Mouse (Mus musculus): ENCODE results near the gene Slco2a1.

Slco2a1 gene

DNA sequence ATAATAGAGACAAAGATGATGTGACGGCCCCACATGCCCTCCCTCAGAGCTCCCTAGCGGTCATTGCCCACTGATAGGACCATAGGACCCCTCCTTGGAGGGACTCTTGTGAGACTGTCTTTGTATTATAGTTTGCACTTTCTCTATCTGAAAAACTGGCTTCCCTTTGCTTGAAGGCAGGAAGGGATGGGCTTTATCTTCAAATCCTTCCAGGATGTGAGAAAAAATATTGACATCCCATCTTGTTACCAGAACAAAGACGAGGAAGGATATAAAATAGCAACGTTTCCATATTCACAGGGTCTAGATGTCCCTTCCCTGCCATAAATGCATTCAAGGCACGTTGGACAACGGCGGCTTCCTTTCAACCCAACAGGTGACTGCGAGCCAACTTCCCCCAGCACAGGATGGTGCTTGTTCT, 48.5 kb downstream of the Slco2a1 start:
- DNase-seq (ENCODE audit: low read depth) = no peak

DNA sequence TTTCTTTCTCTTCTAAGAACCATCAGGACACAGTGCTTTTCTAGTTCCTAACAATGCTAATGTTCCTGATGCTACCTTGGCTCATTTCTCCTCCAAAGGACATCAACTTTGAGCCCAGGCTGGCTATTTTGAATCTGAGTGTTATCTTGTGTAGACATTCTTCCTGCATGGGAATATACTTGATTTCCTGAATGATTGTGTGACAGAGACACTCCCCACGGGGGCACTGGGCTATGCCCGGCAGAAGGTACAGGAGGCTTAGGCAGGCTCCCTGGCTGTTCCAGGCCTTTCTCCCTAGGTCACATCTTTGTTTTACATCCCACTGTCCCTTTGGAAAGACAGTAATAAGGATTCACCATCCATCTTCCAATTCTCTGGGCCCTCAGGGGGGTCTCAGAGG, 49.8 kb downstream of the Slco2a1 start:
- DNase-seq (ENCODE audit: low read depth) = no peak

DNA sequence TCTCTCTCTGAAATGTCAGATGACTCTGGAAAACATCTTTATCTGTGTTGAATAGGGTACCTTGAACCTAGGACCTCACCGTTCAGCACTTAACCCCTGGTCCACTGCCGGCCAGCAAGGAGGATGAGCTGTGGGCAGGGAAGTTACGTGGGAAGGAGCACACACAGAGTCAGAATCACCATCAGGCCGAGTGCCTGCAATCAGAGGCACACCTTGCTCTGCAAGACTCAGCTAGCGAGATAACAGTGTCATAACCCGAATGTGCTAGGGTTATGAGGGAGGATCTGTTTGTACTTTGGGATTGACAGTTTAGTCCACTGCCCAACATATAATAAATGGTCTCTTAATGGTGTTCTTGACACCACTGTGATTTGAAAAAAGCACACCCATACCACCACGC, 50.2 kb downstream of the Slco2a1 start:
- no peak for DNase-seq (ENCODE audit: low read depth)

DNA sequence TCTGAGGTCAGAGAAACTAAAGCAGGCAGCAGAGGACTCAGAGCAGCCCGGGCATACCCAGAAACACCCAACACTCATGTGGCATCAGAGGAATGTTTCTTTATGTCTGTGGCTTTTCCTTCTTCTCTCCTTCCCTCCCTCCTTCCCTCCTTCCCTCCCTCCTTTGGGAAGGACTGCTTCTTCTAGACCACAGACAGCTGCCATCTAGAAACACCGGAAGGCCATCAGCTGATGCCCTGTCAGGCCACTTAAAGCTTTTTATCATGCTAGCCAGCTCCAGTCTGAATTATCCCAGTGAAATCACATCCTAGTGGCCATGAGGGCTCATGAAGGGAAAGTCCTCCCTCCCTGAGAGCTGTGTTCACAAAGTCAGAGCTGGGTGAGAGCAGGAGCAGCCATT, 52.1 kb downstream of the Slco2a1 start:
- no peak for DNase-seq (ENCODE audit: low read depth)

DNA sequence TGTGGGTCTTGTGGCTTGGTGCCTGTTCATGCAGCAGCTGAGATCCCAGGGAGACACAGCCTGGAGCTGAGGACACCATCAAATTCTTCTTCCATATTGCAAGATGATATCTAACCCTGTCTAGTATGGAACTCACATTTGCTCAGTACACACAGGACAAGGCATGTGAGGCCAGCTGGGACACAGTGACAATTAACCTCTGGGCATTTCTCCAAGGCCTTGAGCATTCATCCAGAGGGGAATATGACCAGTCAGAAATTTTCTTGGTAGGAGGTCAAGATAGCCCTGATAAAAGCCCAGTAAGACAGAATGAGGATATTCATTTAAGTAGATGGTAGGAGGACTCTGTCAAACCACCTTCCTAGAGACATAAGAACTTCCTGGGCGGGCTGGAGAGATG, 56.9 kb downstream of the Slco2a1 start:
- DNase-seq (ENCODE audit: low read depth) = no peak

DNA sequence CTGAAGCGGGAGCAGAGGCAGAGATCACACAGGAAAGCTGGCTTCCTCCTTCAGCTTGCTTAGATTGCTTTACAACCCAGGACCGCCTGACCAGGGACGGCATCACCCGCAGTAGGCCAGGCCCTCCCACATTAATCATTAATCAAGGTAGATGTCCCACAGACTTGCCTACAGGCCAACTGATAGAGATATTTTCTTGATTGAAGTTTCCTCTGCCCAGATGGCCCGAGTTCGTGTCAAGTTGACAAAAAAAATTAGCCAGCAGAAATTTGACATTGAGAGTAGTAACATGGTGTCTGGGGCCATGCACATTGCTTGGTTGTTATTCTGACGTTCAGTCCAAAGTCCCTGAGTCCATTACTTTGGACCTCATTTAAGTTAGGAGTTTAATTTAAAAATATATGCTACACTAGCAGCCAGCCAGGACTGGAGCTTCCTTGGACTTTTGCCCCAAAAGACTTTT, 60.6 kb downstream of the Slco2a1 start:
- no peak for DNase-seq (ENCODE audit: low read depth)

DNA sequence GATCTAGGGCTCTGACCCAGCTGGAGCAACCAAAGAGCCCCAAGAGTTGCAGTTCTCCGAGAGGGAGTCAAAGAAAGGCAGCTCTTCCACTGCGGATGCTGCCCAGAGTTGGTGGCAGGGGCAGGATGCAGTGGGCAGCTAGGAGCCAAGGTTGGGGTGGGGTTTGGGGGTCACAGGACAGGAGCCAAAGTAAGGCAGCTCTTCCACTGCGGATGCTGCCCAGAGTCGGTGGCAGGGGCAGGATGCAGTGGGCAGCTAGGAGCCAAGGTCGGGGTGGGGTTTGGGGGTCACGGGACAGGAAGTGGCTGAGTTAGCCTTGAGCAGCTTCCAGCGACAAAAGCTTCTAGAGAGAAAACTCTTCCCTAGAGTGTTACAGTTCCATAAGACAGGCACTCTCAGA, 65.3 kb downstream of the Slco2a1 start:
- no peak for DNase-seq (ENCODE audit: low read depth)

DNA sequence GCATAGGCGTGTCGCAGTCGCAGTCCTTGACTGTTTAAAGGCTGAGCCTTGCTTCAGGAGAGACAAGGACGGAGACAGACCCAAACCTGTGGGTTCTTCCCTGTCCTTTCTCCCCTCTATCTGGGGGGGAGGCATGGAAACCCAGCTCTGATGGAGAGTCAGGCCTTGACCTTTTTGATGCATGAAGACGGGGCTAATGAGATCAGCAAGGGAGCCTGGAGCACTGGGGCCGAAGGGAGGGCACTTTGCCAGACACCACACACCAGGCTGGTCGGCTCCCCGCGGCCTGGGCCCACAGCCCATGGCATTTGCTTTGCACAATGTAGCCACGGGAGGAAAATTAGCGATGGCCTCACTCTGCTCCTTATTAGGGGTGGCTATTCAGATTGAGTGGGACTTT, 66.5 kb downstream of the Slco2a1 start:
- no peak for DNase-seq (ENCODE audit: low read depth)

DNA sequence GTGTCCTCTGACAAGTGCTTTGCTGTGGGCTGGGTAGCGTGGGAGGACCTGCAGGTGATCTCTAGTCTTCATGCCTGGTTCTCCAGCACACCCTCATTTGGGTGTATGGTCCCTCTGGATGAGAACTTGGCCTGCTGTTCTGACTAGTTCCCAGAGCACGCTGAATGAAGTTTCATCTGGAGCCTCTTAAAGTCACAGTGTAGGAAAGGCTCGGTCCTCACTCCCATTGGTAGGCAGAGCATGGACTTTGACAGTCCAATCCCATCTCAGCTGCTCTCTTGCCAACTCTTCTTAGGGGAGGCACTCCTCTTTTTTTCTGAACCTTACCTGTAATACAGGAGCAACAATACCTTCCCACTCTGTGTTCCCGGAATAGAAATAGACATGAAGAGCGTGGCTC, 67.7 kb downstream of the Slco2a1 start:
- DNase-seq (ENCODE audit: low read depth) = no peak

DNA sequence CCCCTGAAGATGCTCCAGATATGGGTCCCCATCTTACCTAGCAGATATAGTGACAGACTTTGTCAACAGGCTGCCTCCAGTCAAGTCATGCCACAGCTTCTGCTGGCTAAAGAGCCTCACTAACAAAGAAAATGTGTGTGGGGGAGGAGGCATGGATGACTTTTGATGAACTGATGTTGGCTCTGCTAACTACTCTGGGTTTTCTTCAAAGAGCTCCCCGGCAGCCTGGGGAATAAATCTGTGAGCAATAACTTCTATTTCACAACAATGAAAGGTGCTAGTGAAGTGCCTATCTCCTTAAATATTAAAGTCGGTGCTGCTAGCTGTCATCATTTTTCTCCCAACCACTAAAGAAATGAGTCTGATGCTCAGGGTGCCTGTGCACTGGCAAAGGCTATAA, 72.0 kb downstream of the Slco2a1 start:
- no peak for DNase-seq (ENCODE audit: low read depth)

DNA sequence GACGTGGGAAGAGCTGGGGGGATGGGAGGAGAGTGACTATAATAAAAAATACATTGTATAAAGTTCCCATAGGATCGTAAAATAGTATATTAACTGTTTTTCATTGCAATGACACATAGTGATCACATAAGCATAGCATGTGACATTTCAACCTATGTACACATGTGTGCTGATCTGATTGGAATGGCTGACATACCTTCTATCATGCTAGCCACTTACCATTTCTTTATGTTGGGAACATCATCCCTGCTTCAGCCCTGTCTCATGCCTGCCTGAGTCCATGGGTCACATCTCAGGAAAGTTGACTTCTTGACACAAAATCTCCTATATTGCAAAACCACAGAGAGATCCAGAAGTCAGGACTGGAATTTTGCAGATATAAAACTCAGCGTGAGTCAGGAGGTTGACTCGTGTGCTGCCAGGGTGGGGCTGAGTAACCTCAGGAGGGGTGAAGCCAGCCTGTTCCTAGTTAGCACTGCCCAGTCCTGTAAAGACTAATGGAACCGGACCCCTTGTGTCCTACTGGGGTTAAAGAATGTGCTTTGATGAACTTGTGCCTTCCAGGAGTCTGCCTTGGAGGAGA, 73.0 kb downstream of the Slco2a1 start:
- DNase-seq (ENCODE audit: low read depth) = no peak

DNA sequence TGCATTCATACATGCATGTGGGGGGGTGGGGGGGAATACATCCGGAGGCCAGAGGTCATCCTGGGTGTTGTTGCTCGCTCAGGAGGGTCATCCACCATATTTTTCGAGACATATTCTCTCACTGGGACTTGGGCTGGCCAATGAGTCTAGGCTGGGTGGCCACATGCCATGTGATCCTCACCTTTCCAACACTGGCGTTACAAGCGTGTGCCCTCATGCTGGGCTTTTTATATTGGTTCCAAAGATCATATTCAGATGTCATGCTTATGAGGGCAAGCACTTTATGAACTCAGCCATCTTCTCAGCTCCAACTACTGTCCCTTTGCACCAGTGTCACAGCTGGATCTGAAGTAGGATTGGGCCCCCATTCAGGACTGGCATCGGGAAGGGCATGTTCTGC, 75.1 kb downstream of the Slco2a1 start:
- DNase-seq (ENCODE audit: low read depth) = no peak

DNA sequence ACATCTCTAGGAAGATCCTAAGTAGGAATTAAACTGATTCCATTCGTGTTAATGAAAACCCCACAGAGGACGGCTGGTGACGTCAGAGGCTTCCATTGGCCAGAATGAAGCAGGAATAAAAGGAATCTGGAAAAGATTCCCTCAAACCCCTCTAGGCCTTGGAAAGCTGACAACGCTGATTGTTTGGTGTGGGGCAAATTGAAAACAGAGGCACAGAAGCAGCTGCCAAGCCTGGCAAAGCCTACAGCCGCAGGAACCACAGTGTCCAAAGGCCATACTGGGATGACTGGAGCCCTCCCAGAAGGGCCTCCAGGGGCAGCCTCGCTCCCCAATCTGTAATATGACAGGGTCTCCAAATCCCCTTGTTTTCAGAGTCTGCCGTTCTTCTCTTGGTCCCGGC, 78.3 kb downstream of the Slco2a1 start:
- DNase-seq (ENCODE audit: low read depth) = no peak

DNA sequence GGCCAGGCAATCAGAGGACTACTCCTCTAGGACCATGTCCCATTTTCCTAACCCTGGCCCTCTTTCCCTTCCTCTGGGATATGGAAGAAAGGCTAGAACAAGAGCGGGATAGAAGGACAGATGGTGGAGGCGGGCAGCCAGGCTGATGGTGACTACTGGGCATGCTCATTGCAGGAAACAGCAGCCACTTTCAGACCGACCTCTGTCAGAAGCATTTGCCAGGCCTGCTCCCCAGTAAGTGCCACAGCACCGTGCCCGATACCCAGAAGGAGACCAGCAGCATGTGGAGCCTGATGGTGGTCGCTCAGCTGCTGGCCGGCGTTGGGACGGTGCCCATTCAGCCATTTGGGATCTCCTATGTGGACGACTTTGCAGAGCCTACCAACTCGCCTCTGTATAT, 79.1 kb downstream of the Slco2a1 start:
- no peak for DNase-seq (ENCODE audit: low read depth)

DNA sequence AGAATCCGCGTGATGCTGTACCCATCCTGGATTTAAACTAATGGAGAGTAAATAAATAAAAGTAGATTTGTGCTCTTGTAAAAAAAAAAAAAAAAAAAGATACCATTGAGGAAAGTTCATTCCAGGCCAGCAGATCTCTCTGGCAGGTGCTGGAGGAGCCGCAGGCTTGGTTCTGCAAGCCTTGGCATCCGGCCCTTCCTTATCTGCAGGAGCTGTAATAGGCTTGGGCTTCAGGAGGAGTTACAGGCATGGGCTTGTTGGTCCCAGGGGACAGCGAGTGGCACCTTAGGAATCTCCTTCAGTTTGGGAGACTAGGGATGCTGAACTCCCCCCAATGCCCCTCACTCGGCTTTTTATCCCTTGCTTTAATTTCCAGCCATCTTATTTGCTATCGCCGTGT, 80.3 kb downstream of the Slco2a1 start:
- no peak for DNase-seq (ENCODE audit: low read depth)

DNA sequence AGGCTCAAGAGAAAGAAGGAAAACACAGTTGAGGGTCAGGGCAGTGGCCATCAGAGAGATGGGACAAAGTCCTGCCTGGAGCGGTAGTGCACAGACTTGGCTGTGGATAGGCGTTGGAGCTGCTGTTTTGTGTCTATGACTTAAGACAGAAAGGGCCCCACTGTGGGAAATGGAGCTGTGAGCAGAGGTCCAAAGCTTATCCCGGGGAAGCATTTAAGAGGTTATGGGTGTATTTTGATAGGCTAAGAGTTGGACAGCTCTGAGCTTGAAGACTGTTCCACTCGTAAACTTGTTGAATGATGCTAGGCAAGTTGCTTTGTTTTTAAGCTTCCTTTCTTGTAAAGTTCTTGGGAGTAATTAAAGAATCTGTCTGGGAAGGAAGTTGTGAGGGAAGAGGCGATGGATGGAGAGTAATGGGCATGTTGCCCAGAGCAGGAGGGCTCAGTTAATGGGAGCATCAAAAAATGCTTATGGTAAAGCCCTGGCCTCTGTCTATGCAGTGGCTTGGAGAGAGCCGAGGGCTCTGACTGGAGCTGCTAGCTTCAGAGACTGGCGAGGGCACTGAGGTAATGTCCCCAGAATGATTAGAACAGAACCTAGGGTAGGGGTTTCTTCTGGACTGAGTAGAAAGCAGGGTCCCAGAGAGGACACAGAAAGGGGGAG, 83.2 kb downstream of the Slco2a1 start:
- DNase-seq (ENCODE audit: low read depth) = no peak

DNA sequence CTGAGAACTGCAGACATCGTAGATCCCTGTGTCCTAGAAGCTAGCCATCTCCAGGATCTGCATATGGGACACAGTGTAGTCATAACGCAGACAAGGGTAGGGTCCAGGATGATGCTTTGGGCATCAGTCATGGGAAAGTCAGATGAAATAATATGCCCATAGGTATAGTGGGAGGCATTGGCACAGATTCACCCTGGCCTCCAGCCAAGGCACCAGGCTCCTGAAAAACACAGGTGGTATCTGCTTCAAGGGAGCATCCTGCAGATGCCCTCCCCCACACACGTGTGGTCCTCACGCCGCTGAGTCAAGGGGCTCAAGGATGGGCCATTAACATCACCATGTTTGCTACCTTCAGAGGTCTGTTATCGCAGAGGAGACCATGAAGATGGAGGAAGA, 83.7 kb downstream of the Slco2a1 start:
- DNase-seq (ENCODE audit: low read depth) = no peak

DNA sequence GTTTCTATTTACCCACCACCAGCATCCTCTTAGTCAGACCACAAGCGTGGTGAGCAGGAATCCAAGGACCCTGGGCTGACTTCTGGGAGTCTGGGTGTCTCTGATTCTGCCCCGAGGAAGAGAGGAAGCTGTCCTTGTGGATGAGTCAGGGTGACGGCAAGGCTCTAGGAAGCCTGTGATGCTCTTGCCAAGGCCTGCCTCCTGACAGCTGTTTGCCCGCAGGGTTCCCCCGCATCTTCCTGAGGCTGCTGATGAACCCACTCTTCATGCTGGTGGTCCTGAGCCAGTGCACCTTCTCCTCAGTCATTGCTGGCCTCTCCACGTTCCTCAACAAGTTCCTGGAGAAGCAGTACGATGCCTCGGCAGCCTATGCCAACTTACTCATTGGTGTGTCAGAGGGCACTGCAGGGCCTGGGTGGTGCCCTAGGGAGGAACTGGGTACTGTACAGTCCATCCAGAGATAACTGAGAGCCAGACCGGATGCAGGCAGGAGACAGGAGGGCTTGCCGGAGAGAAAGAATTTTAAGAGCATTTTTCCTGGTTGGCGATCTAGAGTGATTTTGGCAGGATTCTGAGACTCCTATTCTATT, 84.5 kb downstream of the Slco2a1 start:
- DNase-seq (ENCODE audit: low read depth) = no peak

DNA sequence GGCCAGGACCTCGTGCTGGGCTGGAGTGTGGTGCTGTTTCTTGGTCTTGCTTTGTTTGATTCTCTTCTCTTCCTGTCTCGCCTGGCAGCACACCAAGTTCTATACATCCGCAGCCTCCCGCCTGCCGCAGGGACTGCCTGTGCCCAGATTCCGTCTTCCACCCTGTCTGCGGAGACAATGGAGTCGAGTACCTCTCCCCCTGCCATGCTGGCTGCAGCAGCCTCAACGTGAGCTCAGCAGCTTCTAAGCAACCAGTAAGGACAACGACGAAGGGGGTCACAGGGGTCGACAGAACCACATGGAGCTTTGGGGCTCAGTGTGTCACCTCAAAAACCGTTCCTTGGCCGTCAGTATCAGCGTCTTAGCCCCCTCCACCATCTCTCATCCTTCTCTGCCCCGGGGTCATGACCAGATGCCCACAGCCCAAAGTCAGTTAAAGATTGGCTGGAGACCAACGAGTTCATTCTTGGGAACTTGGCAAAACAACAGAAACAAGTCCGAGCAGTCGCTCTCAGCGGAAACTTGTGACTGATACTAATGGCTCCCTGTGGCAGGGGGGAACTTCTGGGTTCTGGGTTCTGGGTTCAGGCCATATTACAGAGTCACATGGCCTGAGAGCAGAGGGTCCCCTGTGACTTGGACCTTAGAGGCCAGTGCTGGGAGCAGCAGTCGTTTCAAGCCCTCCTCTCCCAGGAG, 88.5 kb downstream of the Slco2a1 start:
- DNase-seq (ENCODE audit: low read depth) = no peak

DNA sequence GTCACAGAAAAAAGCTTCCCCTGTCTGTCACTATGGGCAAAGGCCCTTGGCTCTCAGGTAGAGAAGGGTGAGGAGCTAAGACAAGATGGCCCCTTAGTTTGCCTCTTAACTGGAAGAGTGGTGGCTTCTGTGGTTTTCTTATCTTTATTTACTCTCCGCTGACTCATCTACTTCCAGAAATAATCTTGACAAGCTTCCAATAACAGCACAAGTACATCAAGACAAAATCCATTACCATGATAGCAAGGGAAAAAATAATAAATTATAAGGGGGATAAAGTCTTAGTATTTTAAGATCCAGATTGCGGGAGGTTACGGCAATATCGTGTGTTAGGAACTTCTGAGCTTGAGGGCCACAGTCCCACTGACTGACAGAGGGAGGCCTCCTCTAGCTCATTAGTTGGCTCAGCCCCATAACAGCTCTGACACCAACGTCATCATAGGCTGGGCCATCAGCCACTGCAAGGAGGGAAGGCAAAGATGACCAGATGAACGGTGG, 89.7 kb downstream of the Slco2a1 start:
- no peak for DNase-seq (ENCODE audit: low read depth)

DNA sequence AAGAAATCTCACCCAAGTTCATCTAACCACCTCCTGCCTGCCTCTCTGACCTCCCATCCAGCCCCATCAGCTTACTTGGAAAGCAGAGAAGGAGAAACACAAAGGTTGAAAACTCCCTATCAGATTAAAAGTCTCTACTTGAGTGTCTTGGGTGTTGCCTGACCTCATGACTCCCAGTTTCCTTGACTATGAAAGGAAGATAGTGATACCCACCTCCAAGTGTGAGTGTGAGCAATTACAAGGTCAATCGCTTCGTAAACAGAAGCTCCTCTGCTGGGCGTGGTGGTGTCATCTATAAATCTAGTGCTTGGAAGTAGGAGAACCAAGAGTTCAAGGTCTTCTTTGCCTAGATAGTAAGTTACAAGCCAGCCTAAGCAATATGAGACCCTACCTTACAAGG, 91.7 kb downstream of the Slco2a1 start:
- DNase-seq (ENCODE audit: low read depth) = no peak

DNA sequence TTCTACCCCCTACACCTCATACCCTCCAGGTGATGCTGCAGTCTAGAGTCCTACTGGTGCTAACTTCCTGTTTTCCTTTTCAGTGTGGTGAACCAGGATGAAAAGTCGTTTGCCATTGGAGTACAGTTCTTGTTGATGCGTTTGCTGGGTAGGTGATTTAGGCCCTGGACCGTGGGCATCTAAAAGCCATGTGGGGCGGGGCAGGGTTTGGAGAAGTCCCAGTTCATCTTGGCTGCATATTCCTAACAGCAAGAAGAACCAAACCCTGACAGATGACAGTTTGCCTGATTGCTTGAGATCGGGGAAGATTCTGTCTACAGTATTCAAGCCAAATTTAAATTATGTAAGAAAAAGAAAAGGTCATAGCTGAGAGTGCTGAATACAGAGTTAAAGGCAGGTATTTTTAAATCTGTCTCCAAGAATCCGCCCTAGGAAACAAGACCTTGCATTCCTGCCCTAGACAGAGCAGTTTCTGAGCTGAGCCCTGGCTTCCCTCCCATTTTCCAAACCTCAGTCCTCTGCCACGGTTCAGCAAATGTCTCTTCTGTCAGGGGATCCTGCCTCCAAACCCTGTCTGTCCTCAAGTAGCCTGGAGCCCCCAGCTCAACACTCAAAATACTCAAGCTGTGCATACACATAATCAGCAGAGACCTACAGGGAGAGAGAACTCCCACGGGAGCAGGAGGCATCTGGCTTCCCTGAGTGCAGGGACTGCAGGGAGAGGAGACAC, 93.9 kb downstream of the Slco2a1 start:
- no peak for DNase-seq (ENCODE audit: low read depth)
